Mouse (Mus musculus): ENCODE measurements around the gene Ly9. TPM values are rescaled to one million over a fixed set of nuclear protein-coding genes. Genes with fewer than 3 reads are reported as not detected.

The Ly9 gene
- polyA plus RNA-seq (2014; fragmentation: Illumina TruSeq; extraction: RNeasy Lipid Tissue Mini Kit (QIAGEN cat#74804)): 9.5 TPM

DNA sequence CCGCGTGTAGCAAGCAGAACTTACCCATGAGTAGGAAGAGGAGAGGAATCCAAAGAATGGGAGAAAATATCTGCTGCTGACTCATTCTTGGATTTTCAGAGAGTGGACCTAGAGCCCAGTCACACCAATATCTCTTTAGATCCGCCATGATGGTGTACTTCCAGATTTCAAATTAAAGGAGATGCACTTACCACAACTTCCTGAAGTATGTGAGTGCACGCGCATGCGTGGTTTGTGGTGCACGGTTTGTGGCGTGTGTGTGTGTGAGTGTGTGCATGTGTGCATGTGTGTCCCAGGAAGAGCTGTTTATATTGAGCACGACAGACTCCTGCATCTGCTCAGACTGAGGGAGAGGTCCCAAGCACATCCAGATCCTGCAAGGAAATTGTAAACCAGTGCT lies at the start of gene Ly9:
Ly9 (minus strand) TSS at position 235 of the 400 bp plus-strand sequence.

DNA sequence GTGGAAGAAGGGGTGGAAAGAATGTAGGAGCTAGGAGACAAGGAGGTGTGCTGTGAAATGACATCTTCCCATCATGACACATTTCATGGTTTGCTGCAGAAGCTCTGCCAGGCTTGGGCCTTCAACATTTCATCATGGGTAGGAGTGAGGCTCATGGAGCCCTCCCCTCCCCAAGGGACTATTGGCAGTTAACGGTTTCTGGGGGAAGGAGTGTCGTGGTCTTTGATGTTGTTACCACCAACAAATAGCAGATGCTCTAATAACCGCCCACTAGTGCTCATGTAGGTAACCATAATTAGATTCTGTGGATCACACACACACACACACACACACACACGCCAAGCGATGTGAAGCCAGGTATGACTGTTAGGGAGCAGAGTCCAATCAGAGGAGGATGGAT lies 45.5 kb upstream of the Ly9 start, which contains the start of gene Slamf7:
Slamf7 (minus strand) TSS at position 302 of the 400 bp plus-strand sequence.

GRCm38 (mm10) chr1:171558898-171559297 lies 48.3 kb downstream of the Ly9 start, which contains the start of gene Cd244a:
Gene Cd244a, plus strand, starts transcription at chr1:171559193.

Other genes starting within 250 kb of the Ly9 start
- 0.40 TPM for gene Klhdc9, start 246.6 kb downstream of the Ly9 start, polyA plus RNA-seq (2014; fragmentation: Illumina TruSeq; extraction: RNeasy Lipid Tissue Mini Kit (QIAGEN cat#74804))
- gene Nectin4, start 237.3 kb downstream of the Ly9 start, polyA plus RNA-seq (2014; fragmentation: Illumina TruSeq; extraction: RNeasy Lipid Tissue Mini Kit (QIAGEN cat#74804)): 0.31 TPM
- gene Arhgap30, start 218.5 kb downstream of the Ly9 start, polyA plus RNA-seq (2014; fragmentation: Illumina TruSeq; extraction: RNeasy Lipid Tissue Mini Kit (QIAGEN cat#74804)): 4.2 TPM
- 1.1 TPM for gene Usf1, start 196.1 kb downstream of the Ly9 start, polyA plus RNA-seq (2014; fragmentation: Illumina TruSeq; extraction: RNeasy Lipid Tissue Mini Kit (QIAGEN cat#74804))
- not detected for gene Tstd1, start 188.5 kb downstream of the Ly9 start, polyA plus RNA-seq (2014; fragmentation: Illumina TruSeq; extraction: RNeasy Lipid Tissue Mini Kit (QIAGEN cat#74804))
- 48.9 TPM for gene F11r, start 169.9 kb downstream of the Ly9 start, polyA plus RNA-seq (2014; fragmentation: Illumina TruSeq; extraction: RNeasy Lipid Tissue Mini Kit (QIAGEN cat#74804))
- gene Alyref2, start 103.9 kb downstream of the Ly9 start, polyA plus RNA-seq (2014; fragmentation: Illumina TruSeq; extraction: RNeasy Lipid Tissue Mini Kit (QIAGEN cat#74804)): 2.9 TPM
- not detected for gene Itln1, start 72.1 kb downstream of the Ly9 start, polyA plus RNA-seq (2014; fragmentation: Illumina TruSeq; extraction: RNeasy Lipid Tissue Mini Kit (QIAGEN cat#74804))
- gene Cd244a, start 48.2 kb downstream of the Ly9 start, polyA plus RNA-seq (2014; fragmentation: Illumina TruSeq; extraction: RNeasy Lipid Tissue Mini Kit (QIAGEN cat#74804)): 0.91 TPM
- gene Slamf7, start 45.6 kb upstream of the Ly9 start, polyA plus RNA-seq (2014; fragmentation: Illumina TruSeq; extraction: RNeasy Lipid Tissue Mini Kit (QIAGEN cat#74804)): 6.9 TPM
- gene Cd48, start 74.6 kb upstream of the Ly9 start, polyA plus RNA-seq (2014; fragmentation: Illumina TruSeq; extraction: RNeasy Lipid Tissue Mini Kit (QIAGEN cat#74804)): 20.4 TPM
- gene Slamf1, start 159.7 kb upstream of the Ly9 start, polyA plus RNA-seq (2014; fragmentation: Illumina TruSeq; extraction: RNeasy Lipid Tissue Mini Kit (QIAGEN cat#74804)): 0.46 TPM
- gene Cd84, start 232.3 kb upstream of the Ly9 start, polyA plus RNA-seq (2014; fragmentation: Illumina TruSeq; extraction: RNeasy Lipid Tissue Mini Kit (QIAGEN cat#74804)): 42.2 TPM

All from ovary, adult 10 weeks (tissue).